ENCODE assay signal across 9 mouse cellular contexts in genomic region chrX:98348036-98348435, GRCm38 (mm10).
DNase-seq lines count a peak whose midpoint lies in the region; ATAC-seq and TF ChIP-seq lines count a peak whose summit lies in the region.
"Had no signal": no experiment of that assay in that cellular context is flagged by ENCODE, and none has a peak within 500 bp of the region (broad histone marks: within the 10 kb centered on the region; RNA-seq: fewer than 3 reads in every experiment).

No protein-coding gene starts in this region.

- DNase-seq in cerebellum, adult 8-10 months: peak; percentile 3
- no peak for DNase-seq in cerebellum, postnatal 36 days
- DNase-seq in midbrain, postnatal 0 days (ENCODE audit: low spot score): peak; percentile 8
- DNase-seq in kidney, adult 8-10 months: peak; percentile 30 to 41
- DNase-seq in testis, postnatal 14 days (ENCODE audit: low spot score): peak; percentile 8
- DNase-seq in thymus, postnatal 25 days: no peak
- no peak for DNase-seq in spleen, postnatal 36 days (ENCODE audit: low spot score in 2 of 2)
- DNase-seq: retina, postnatal 1 day had no signal

- TF ChIP-seq CTCF in midbrain, postnatal 0 days (IDR thresholded peaks at IDR 0.05): no peak

- H3K4me2 ChIP-seq in midbrain, postnatal 0 days (ENCODE audit: low read depth, low read length, poor library complexity, severe bottlenecking): no peak overlapping the region
- no peak overlapping the region for H3K4me2 ChIP-seq in midbrain, embryonic 16.5 days (ENCODE audit: low read length)

- H3K27me3 ChIP-seq in midbrain, postnatal 0 days (ENCODE audit: insufficient read depth, low read length): no peaks in the 10 kb centered on the region
- H3K27me3 ChIP-seq in midbrain, embryonic 16.5 days (ENCODE audit: control insufficient read depth, insufficient read depth, low read depth, low read length): no peaks in the 10 kb centered on the region

- no peak for ATAC-seq in midbrain, postnatal 0 days (ENCODE audit: low FRiP score)
- ATAC-seq in midbrain, embryonic 16.5 days: no peak

- H3K9me3 ChIP-seq in midbrain, postnatal 0 days (ENCODE audit: low read length): no peaks in the 10 kb centered on the region
- no peaks in the 10 kb centered on the region for H3K9me3 ChIP-seq in midbrain, embryonic 16.5 days (replicated peaks; ENCODE audit: control insufficient read depth, low read length, poor library complexity, severe bottlenecking)

- H3K27ac ChIP-seq in midbrain, postnatal 0 days (ENCODE audit: low read depth, low read length): no peak overlapping the region
- H3K27ac ChIP-seq in midbrain, embryonic 16.5 days (ENCODE audit: low read length): no peak overlapping the region

- no peaks in the 10 kb centered on the region for H3K36me3 ChIP-seq in midbrain, postnatal 0 days (ENCODE audit: insufficient read depth, low read length)
- no peaks in the 10 kb centered on the region for H3K36me3 ChIP-seq in midbrain, embryonic 16.5 days (ENCODE audit: control insufficient read depth, insufficient read depth, low read length)

- H3K9ac ChIP-seq in midbrain, postnatal 0 days (replicated peaks; ENCODE audit: low read length, poor library complexity, severe bottlenecking): no peak overlapping the region
- no peak overlapping the region for H3K9ac ChIP-seq in midbrain, embryonic 16.5 days (ENCODE audit: low read depth, low read length)

- 47% methylated on average over 4 of the region's 4 CpGs for WGBS in midbrain, postnatal 0 days
- 44% methylated on average over 4 of the region's 4 CpGs for WGBS in midbrain, embryonic 16.5 days

- no peak overlapping the region for H3K4me3 ChIP-seq in midbrain, postnatal 0 days (ENCODE audit: low read depth, low read length)
- no peak overlapping the region for H3K4me3 ChIP-seq in midbrain, embryonic 16.5 days (ENCODE audit: low read depth, low read length)

- no peaks in the 10 kb centered on the region for H3K4me1 ChIP-seq in midbrain, postnatal 0 days (ENCODE audit: insufficient read depth, low read length)
- H3K4me1 ChIP-seq in midbrain, embryonic 16.5 days (ENCODE audit: control insufficient read depth, insufficient read depth, low read length): no peaks in the 10 kb centered on the region

Comparison
In these comparisons a context has a peak if more than half of its experiments do, and no peak if none do; other contexts are left out.
1. DNase-seq: peak in cerebellum, adult 8-10 months (single experiment), midbrain, postnatal 0 days (single experiment), kidney, adult 8-10 months (2 of 2) and testis, postnatal 14 days (single experiment); none in cerebellum, postnatal 36 days (0 of 2), thymus, postnatal 25 days (single experiment) and spleen, postnatal 36 days (0 of 2).